Mouse (Mus musculus) forebrain, embryonic 16.5 days (tissue): Measurements from ENCODE around the gene Nkrf. TPM values are rescaled to one million over a fixed set of nuclear protein-coding genes. Genes with fewer than 3 reads are reported as not detected.

ENCODE experiments used
- ATAC-seq: fragments of 200-750 bp; cut with Nextera tagmentation; 2 replicates; pipeline ENCODE4 v1.8.0; 2017; ENCODE audit warnings: mild to moderate bottlenecking, moderate library complexity
- H3K27ac ChIP-seq: fragments of 300-500 bp; sonication (generic); 2 replicates; pipeline ENCODE4 v1.5.1; 2014; ENCODE audit warnings: low read length, control low read depth
- H3K27me3 ChIP-seq: fragments of 300-500 bp; sonication (generic); replicated peaks from 2 replicates; pipeline ENCODE4 v1.6.1; 2014; ENCODE audit warnings: low read length; ENCODE audit not compliant: control insufficient read depth, insufficient read depth
- H3K36me3 ChIP-seq: fragments of 300-500 bp; sonication (generic); 2 replicates; pipeline ENCODE4 v1.6.1; 2014; ENCODE audit not compliant: control insufficient read depth, insufficient read depth
- H3K4me1 ChIP-seq: fragments of 300-500 bp; sonication (generic); replicated peaks from 2 replicates; pipeline ENCODE4 v1.6.1; 2014; ENCODE audit warnings: low read length; ENCODE audit not compliant: control insufficient read depth, insufficient read depth
- H3K4me2 ChIP-seq: fragments of 300-500 bp; sonication (generic); 2 replicates; pipeline ENCODE4 v1.6.1; 2014; ENCODE audit warnings: mild to moderate bottlenecking, low read length, control low read depth
- H3K4me3 ChIP-seq: fragments of 300-500 bp; sonication (generic); replicated peaks from 2 replicates; pipeline ENCODE4 v1.5.1; 2014; ENCODE audit warnings: mild to moderate bottlenecking, low read length, control low read depth
- H3K9ac ChIP-seq: fragments of 300-500 bp; sonication (generic); replicated peaks from 2 replicates; pipeline ENCODE4 v1.6.1; 2014; ENCODE audit warnings: low read depth, low read length, control low read depth
- H3K9me3 ChIP-seq: fragments of 300-500 bp; sonication (generic); 2 replicates; pipeline ENCODE4 v1.6.1; 2016; ENCODE audit warnings: low read length; ENCODE audit not compliant: control insufficient read depth
- WGBS: fragments of 180-500 bp; shearing (Covaris S2); extraction: QIAGEN DNeasy Blood & Tissue Kit; methylation state at CpG from one replicate; pipeline ENCODE4 v1.1.7; 2014; 5-methylcytosine and 5-hydroxymethylcytosine counted together
- polyA plus RNA-seq: library from polyadenylated mRNA; unstranded; fragments of >200 nt; fragmentation: Nextera tagmentation; extraction: Ambion mirVana; gene quantifications from 2 replicates; pipeline ENCODE4 v1.2.1, GENCODE M21; 2015

The Nkrf gene
- polyA plus RNA-seq = 13.9 and 15.3 TPM in 2 replicates

DNA sequence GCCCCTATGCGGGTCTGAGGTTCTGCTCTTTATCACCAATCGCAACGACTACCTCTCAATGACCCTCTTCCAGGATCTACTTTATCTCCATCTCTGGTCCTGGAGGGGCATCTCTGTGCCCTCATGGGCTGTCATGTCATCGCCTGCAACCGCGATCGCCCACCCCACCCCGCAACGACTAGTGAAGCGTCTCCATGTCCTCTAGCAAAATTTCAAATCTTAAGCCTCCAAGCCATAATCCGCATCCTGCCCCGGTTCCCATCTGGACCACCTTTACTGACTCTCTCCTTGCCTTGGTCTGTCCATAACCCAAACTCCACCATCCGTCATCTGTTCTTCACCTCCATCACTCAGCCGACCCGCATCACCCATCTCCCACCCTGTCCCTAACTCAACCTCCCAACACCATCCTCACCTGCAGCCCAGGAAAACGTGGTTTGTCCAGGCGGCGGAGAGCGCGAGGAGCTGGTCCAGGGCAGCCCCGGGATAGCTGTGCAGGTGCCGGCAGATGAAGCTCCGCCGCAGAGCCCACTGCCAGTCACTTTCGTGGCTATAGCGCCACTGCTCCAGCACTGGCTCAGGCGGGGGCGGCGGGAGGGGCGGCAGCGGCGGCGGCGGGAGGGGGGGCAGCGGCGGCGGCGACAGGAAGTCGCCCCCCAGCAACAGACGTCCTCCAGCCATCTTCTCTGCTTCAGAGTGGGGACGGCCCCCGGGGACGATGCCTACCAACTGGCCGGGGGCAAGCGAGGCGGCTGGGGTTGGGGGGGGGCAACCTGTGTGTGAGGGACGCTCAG lies at the start of gene Nkrf:
Gene Nkrf, minus strand, starts transcription at position 579 of the 794 bp plus-strand sequence.
- H3K4me1 ChIP-seq = no peaks in the 10 kb centered on the region
- peak within 1 kb of the TSS; percentile 58 for H3K4me2 ChIP-seq
- 21% methylated on average over 32 of the region's 47 CpGs for WGBS
- H3K9me3 ChIP-seq = no peaks in the 10 kb centered on the region
- H3K9ac ChIP-seq = peak within 1 kb of the TSS; percentile 69
- peak; percentile 79 for ATAC-seq
- no peaks in the 10 kb centered on the region for H3K27me3 ChIP-seq
- peak within 1 kb of the TSS; percentile 80 for H3K27ac ChIP-seq
- H3K4me3 ChIP-seq = peak within 1 kb of the TSS; percentile 63
- no peaks in the 10 kb centered on the region for H3K36me3 ChIP-seq

DNA sequence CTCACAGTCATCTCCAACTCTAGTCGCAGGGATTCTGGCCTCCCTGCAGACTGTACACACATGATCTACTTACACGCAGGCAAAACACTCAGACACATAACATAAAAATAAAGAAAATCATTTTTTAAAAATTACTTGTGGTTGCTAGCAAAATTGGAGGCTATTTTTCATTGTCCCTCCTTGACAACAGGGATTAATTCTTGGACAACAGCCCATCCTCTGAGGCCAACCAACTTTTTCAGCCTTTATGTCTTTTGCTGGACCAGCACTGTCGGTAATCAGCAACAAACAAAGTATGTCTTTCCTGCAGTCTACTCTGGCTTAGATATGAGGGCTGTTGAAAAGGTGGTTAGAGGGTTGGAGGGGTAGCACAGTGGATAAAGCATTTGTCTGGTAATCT lies 38.4 kb upstream of the Nkrf start:
- Histone ChIP-seq H3K4me1 (no peaks in the 10 kb centered on the region), H3K9ac (no peak overlapping the region), H3K9me3 (no peaks in the 10 kb centered on the region), H3K27me3 (no peaks in the 10 kb centered on the region), H3K27ac (no peak overlapping the region), H3K4me2 (no peak overlapping the region), H3K4me3 (no peak overlapping the region), H3K36me3 (peaks cover 4% of the 10 kb centered on the region; the same call in 1 of the 2 replicates)
- ATAC-seq = no peak
- 83% methylated on average over 3 of the region's 3 CpGs for WGBS

DNA sequence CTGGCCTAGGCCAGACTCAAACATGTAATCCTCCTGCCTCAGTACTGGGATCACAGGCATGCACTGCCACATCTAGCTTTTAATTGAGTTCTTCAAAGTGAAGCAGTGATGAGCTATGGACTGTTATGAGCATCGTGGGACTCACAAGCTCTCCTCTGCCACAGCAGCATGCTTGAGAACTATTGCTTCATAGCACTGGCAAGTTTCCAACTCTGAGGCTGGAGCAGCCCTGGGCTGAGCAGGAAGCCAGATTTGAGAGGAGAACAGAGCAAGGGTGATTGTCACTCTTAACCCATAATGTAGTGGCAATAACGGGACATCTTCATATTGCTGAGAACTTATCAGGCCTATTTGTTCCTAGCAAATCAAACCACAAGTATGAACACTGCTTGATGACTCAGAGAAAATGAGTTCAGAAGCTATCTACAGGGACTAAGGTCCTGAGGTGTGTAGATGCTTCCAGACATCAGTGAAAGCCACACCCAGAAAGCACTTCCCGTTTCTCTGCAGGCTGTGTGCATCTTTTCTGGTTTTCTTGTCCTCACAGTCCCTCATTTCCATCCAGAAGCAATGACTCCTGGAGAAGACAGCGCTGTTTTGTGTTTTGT lies 37.2 kb upstream of the Nkrf start:
- no peaks in the 10 kb centered on the region for H3K9me3 ChIP-seq
- H3K27ac ChIP-seq = no peak overlapping the region
- no peak overlapping the region for H3K4me3 ChIP-seq
- no peak overlapping the region for H3K4me2 ChIP-seq
- peak; percentile 57 for ATAC-seq
- H3K4me1 ChIP-seq = no peaks in the 10 kb centered on the region
- no peak overlapping the region for H3K9ac ChIP-seq
- H3K36me3 ChIP-seq = peaks cover 4% of the 10 kb centered on the region; the same call in 1 of the 2 replicates
- WGBS = 72% methylated on average over 4 of the region's 4 CpGs
- H3K27me3 ChIP-seq = no peaks in the 10 kb centered on the region

DNA sequence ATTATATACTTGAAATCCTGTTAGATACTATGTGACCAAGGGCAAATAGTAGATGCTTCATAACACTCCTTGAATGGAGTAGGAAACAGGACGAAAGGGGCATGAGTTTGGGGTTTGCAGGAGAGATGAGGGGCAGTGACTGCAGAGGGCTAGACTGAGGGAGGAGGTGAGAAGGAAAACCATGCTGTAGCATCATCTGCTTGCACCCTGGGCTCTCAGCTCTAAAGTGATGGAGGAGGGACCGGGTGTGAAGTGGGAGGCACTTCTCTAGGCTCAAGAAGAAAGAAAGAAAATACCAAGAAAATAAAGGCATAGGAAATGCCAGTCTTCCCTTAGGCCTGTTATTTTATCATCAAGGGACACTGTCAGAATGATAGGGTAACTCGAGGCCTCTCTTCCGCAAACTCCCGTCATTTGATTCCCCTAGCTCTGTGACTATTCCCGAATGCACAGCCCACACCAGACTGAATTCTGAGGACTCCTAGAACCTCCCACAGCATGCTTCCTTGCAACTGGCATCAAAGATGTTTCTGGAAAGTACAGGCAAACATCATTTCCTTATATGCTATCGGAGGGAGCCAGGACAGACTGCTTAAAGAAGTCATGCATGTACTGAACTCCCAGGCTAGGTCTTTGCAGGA lies 32.7 kb upstream of the Nkrf start:
- Histone ChIP-seq H3K4me1 (no peaks in the 10 kb centered on the region), H3K36me3 (no peaks in the 10 kb centered on the region), H3K4me2 (no peak overlapping the region), H3K27me3 (no peaks in the 10 kb centered on the region), H3K27ac (no peak overlapping the region), H3K4me3 (no peak overlapping the region), H3K9me3 (no peaks in the 10 kb centered on the region), H3K9ac (no peak overlapping the region)
- WGBS = 82% methylated on average over 7 of the region's 7 CpGs
- ATAC-seq = no peak

DNA sequence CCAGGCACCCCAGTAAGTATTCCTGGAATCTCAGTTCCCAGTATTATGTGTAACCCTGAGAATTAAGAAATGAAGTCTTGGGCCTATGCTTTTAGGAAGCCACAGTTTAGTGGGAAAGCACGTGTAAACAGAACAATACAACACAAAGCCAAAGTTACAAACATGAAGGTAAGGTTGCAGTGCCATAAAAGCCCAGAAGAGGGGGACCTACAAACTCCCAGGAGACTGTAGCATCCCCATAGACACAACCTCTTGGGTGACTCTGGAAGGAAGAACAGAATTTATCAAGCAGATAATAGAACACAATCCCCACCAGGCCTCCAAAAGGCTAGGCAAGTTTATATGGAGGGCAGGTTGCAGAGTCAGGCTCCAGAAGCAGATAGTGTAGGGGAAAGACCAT lies 27.9 kb upstream of the Nkrf start:
- Histone ChIP-seq H3K36me3 (no peaks in the 10 kb centered on the region), H3K27me3 (no peaks in the 10 kb centered on the region), H3K4me1 (no peaks in the 10 kb centered on the region), H3K4me3 (no peak overlapping the region), H3K27ac (no peak overlapping the region), H3K4me2 (no peak overlapping the region), H3K9me3 (no peaks in the 10 kb centered on the region), H3K9ac (no peak overlapping the region)
- ATAC-seq = no peak
- 41% methylated on average over 1 of the region's 1 CpGs for WGBS

DNA sequence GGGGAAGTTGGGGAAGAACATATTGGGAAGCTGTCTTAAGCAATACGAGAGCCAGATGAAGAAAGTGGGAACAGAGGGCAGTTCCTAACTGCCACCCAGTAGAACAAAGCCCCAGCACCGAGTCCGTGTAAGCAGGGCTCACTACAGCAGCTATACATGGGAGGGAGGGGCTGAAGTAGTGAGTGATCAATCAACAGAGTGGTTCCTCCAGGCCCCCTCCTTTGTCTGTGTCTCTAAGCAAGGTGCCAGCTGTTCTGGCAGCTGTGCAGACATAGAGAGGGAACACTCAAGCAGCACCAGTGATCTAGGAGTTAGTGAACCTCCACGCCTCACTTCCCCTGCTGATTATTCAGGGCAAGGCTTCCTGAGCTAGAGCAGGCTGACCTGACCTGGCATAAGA lies 27.0 kb upstream of the Nkrf start:
- WGBS = 75% methylated on average over 4 of the region's 4 CpGs
- Histone ChIP-seq H3K4me3 (no peak overlapping the region), H3K9ac (no peak overlapping the region), H3K9me3 (no peaks in the 10 kb centered on the region), H3K4me1 (no peaks in the 10 kb centered on the region), H3K27me3 (no peaks in the 10 kb centered on the region), H3K27ac (no peak overlapping the region), H3K4me2 (no peak overlapping the region), H3K36me3 (no peaks in the 10 kb centered on the region)
- no peak for ATAC-seq

DNA sequence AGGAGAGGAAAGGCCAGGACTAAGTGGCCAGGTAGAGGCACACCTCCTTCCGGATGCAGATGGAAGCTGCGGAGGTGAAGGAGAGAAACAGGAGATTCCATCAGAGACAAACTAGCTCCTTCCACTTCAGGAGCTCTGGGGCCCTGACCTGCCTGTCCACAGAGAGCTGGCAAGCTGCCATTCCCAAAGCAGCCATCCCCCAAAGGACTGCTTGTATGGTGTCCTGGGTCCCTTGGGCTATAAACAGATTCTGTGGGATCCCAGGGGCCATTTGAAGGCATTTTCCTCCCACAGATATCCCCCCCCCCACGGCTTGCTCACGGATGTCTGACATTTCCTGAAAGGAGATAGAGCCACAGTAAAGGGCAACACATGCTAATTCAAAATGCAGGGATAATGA lies 26.1 kb upstream of the Nkrf start:
- no peaks in the 10 kb centered on the region for H3K9me3 ChIP-seq
- H3K27ac ChIP-seq = no peak overlapping the region
- H3K4me3 ChIP-seq = no peak overlapping the region
- H3K4me1 ChIP-seq = no peaks in the 10 kb centered on the region
- ATAC-seq = no peak
- H3K27me3 ChIP-seq = no peaks in the 10 kb centered on the region
- H3K9ac ChIP-seq = no peak overlapping the region
- no peak overlapping the region for H3K4me2 ChIP-seq
- H3K36me3 ChIP-seq = no peaks in the 10 kb centered on the region
- WGBS = 70% methylated on average over 4 of the region's 4 CpGs

DNA sequence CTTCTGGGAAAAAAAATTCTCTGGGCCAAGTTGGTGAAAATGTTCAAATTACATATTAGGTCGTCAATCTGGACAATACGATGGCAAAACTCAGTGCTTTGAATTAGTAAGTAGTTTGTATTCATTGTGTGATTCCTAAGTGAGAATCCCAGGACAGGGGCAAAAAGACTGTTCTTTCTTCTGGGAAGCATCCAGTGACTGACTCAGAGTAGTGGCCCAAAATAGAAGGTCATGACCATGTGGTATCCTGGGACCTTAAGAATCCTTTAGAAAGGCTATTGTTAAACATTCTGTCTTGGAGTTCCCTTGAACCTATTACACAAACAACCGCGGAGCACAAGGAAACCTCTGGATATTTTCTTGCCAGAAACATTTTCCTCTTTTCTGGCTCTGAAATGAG lies 18.6 kb upstream of the Nkrf start:
- Histone ChIP-seq H3K36me3 (no peaks in the 10 kb centered on the region), H3K27me3 (no peaks in the 10 kb centered on the region), H3K9me3 (no peaks in the 10 kb centered on the region), H3K9ac (no peak overlapping the region), H3K4me1 (no peaks in the 10 kb centered on the region), H3K4me2 (no peak overlapping the region), H3K27ac (no peak overlapping the region), H3K4me3 (no peak overlapping the region)
- WGBS = 91% methylated on average over 4 of the region's 4 CpGs
- no peak for ATAC-seq

DNA sequence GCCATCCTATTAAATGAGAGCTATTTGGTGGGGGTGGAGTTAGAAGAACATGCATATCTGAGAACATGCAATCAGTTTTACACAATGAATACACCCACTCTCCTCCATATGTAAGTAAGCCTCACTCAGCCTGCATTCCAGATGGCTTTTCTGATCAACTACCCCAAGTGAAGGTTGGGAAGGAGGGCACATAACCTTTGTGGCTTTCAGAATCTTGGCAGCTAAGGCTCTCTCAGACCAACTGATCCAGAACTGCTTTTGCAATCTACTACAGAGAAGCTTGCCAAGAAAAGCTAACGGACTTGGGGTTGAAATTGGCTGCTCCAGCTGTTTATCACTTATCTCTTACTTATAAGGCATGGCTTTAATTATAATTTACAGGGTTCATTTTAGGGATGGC lies 15.1 kb upstream of the Nkrf start:
- ATAC-seq = no peak
- no peaks in the 10 kb centered on the region for H3K27me3 ChIP-seq
- no peaks in the 10 kb centered on the region for H3K4me1 ChIP-seq
- H3K9ac ChIP-seq = no peak overlapping the region
- no peaks in the 10 kb centered on the region for H3K36me3 ChIP-seq
- H3K9me3 ChIP-seq = no peaks in the 10 kb centered on the region
- WGBS = 64% methylated on average over 1 of the region's 1 CpGs
- no peak overlapping the region for H3K4me3 ChIP-seq
- H3K4me2 ChIP-seq = no peak overlapping the region
- H3K27ac ChIP-seq = no peak overlapping the region
